Mouse (Mus musculus): ENCODE measurements at regions not wholly inside any gene's neighbourhood (a gene's known extent, or its start where the extent isn't known, plus 50 kb on each side); places are given as distances from the start of the nearest gene placed in this dataset.

- peak overlapping the region; percentile 46 for H3K9ac ChIP-seq (replicated peaks)
- ATAC-seq (ENCODE audit: insufficient number of reproducible peaks, insufficient read depth, low FRiP score, low TSS enrichment, low read depth) = peak; percentile 93
These were observed 111.8 kb upstream of the Ubash3b start for GRCm38 (mm10) chr9:41273171-41273781.

GRCm38 (mm10) chr9:41272596-41272995 lies 111.1 kb upstream of the Ubash3b start:
- 0 out of 2 replicates have a peak, but pooled peaks cover 3% of the 10 kb centered on the region for H3K9me3 ChIP-seq
- H3K9ac ChIP-seq (replicated peaks) = no peak overlapping the region
- peak overlapping the region; percentile 35 for H3K4me3 ChIP-seq (replicated peaks)

More at GRCm38 (mm10) chr9:41273171-41273781, 111.8 kb upstream of the Ubash3b start:
- WGBS = under 1% methylated on average over 18 of the region's 18 CpGs
- Histone ChIP-seq H3K4me2 (peak overlapping the region; percentile 54), H3K9me3 (0 out of 2 replicates have a peak, but pooled peaks cover 3% of the 10 kb centered on the region), H3K27ac (peak overlapping the region; percentile 90), H3K4me1 (replicated peaks) (peaks cover 12% of the 10 kb centered on the region), H3K36me3 (no peaks in the 10 kb centered on the region), H3K27me3 (no peaks in the 10 kb centered on the region), H3K4me3 (replicated peaks) (peak overlapping the region; percentile 35)

DNA sequence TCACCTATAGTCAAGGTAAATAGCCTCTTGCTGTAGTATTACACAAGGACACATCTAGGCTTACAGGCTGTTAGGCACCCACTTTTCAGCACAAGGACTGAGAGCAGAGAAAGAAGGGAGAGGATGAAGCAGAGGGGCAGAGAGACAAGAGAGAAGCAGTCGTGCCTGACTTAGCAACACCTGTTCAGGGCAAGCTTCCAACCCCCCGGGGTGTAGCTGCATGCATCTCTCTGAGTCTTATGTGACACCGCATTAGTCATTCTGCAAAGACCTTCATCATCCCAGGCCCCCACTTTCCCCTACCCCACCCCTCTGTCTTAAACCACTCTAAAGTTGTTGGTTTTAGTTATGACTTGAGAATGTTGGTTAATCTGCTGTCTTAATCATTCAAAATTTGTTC lies 106.6 kb upstream of the Ubash3b start:
- WGBS = 34% methylated on average over 3 of the region's 3 CpGs
- Histone ChIP-seq H3K9ac (replicated peaks) (no peak overlapping the region), H3K36me3 (no peaks in the 10 kb centered on the region)

More at GRCm38 (mm10) chr9:41272596-41272995, 111.1 kb upstream of the Ubash3b start:
- peaks cover 12% of the 10 kb centered on the region for H3K4me1 ChIP-seq (replicated peaks)
- no peaks in the 10 kb centered on the region for H3K36me3 ChIP-seq
- no peaks in the 10 kb centered on the region for H3K27me3 ChIP-seq
- peak overlapping the region; percentile 54 for H3K4me2 ChIP-seq
- ATAC-seq (ENCODE audit: insufficient number of reproducible peaks, insufficient read depth, low FRiP score, low TSS enrichment, low read depth) = no peak
- peak overlapping the region; percentile 90 for H3K27ac ChIP-seq
- WGBS = 25% methylated on average over 6 of the region's 6 CpGs

GRCm38 (mm10) chr9:41264485-41264884 lies 103.0 kb upstream of the Ubash3b start:
- ATAC-seq (ENCODE audit: insufficient number of reproducible peaks, insufficient read depth, low FRiP score, low TSS enrichment, low read depth) = no peak
- H3K27me3 ChIP-seq = no peaks in the 10 kb centered on the region
- H3K9ac ChIP-seq (replicated peaks) = no peak overlapping the region
- no peaks in the 10 kb centered on the region; the same call in 1 of the 2 replicates for H3K4me1 ChIP-seq (replicated peaks)
- H3K4me2 ChIP-seq = no peak overlapping the region
- 63% methylated on average over 6 of the region's 6 CpGs for WGBS
- no peaks in the 10 kb centered on the region for H3K9me3 ChIP-seq
- H3K4me3 ChIP-seq (replicated peaks) = no peak overlapping the region
- H3K27ac ChIP-seq = no peak overlapping the region
- no peaks in the 10 kb centered on the region for H3K36me3 ChIP-seq

More for the DNA sequence above, 106.6 kb upstream of the Ubash3b start:
- Histone ChIP-seq H3K4me3 (replicated peaks) (no peak overlapping the region), H3K27ac (no peak overlapping the region), H3K27me3 (no peaks in the 10 kb centered on the region), H3K9me3 (no peaks in the 10 kb centered on the region), H3K4me2 (no peak overlapping the region), H3K4me1 (replicated peaks) (peaks cover 7% of the 10 kb centered on the region)
- no peak for ATAC-seq (ENCODE audit: insufficient number of reproducible peaks, insufficient read depth, low FRiP score, low TSS enrichment, low read depth)

- H3K9me3 ChIP-seq = no peaks in the 10 kb centered on the region
- H3K4me3 ChIP-seq (replicated peaks) = no peak overlapping the region
- no peaks in the 10 kb centered on the region for H3K36me3 ChIP-seq
- WGBS = 85% methylated on average over 1 of the region's 1 CpGs
- H3K27ac ChIP-seq = no peak overlapping the region
- H3K9ac ChIP-seq (replicated peaks) = no peak overlapping the region
- no peak for ATAC-seq (ENCODE audit: insufficient number of reproducible peaks, insufficient read depth, low FRiP score, low TSS enrichment, low read depth)
- no peaks in the 10 kb centered on the region for H3K4me1 ChIP-seq (replicated peaks)
- no peak overlapping the region for H3K4me2 ChIP-seq
- no peaks in the 10 kb centered on the region for H3K27me3 ChIP-seq
These were observed 95.7 kb upstream of the Ubash3b start for GRCm38 (mm10) chr9:41257244-41257643.

GRCm38 (mm10) chr9:41242372-41242771 lies 80.9 kb upstream of the Ubash3b start:
- 83% methylated on average over 7 of the region's 7 CpGs for WGBS

GRCm38 (mm10) chr9:41239097-41239451 lies 77.6 kb upstream of the Ubash3b start:
- 71% methylated on average over 5 of the region's 5 CpGs for WGBS
- no peaks in the 10 kb centered on the region; the same call in 1 of the 2 replicates for H3K9me3 ChIP-seq
- no peaks in the 10 kb centered on the region for H3K27me3 ChIP-seq
- H3K4me3 ChIP-seq (replicated peaks) = no peak overlapping the region
- ATAC-seq (ENCODE audit: insufficient number of reproducible peaks, insufficient read depth, low FRiP score, low TSS enrichment, low read depth) = no peak
- H3K4me1 ChIP-seq (replicated peaks) = no peaks in the 10 kb centered on the region
- no peak overlapping the region for H3K27ac ChIP-seq
- H3K4me2 ChIP-seq = no peak overlapping the region
- no peak overlapping the region for H3K9ac ChIP-seq (replicated peaks)
- no peaks in the 10 kb centered on the region for H3K36me3 ChIP-seq

More at GRCm38 (mm10) chr9:41242372-41242771, 80.9 kb upstream of the Ubash3b start:
- Histone ChIP-seq H3K9ac (replicated peaks) (no peak overlapping the region), H3K27ac (no peak overlapping the region), H3K27me3 (no peaks in the 10 kb centered on the region), H3K4me3 (replicated peaks) (no peak overlapping the region), H3K36me3 (no peaks in the 10 kb centered on the region), H3K9me3 (no peaks in the 10 kb centered on the region), H3K4me2 (no peak overlapping the region), H3K4me1 (replicated peaks) (no peaks in the 10 kb centered on the region)
- ATAC-seq (ENCODE audit: insufficient number of reproducible peaks, insufficient read depth, low FRiP score, low TSS enrichment, low read depth) = no peak

DNA sequence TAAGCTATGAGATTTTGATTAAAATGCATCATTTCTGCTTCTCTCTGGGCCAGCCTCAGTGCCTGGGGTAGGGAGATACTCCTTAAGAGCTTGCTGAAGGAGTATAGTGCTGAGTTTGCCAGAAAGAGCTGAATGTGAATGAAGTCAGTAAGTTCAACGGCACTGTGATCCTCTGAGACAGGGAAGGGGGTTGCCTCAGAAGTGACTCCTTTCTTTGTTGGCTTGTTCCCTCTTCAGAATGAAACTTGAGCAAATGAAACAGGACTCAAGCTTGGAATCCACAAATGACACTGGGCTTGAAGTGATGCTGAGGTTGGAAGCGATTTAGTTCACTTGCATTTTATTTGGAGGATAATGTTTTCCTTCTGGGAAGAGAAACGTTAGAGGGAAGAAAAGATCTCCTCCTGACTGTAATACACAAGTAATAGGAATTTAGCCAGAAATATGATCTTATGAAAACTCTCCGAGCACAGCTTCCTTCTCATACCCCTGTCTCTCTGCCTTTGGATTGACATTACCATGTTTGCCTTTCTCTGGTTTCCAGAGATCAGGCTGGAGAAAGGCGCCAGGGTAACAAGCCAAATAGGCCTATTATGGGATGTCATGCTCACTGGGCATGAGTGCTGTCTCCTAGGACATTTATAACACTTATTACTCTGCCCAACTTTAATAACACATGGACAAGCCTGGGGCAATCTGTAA lies 77.0 kb upstream of the Ubash3b start:
- no peak overlapping the region for H3K4me3 ChIP-seq (replicated peaks)
- no peak overlapping the region for H3K9ac ChIP-seq (replicated peaks)
- ATAC-seq (ENCODE audit: insufficient number of reproducible peaks, insufficient read depth, low FRiP score, low TSS enrichment, low read depth) = no peak
- no peak overlapping the region; the same call in 1 of the 2 replicates for H3K27ac ChIP-seq
- no peaks in the 10 kb centered on the region for H3K36me3 ChIP-seq
- H3K4me2 ChIP-seq = no peak overlapping the region
- no peaks in the 10 kb centered on the region for H3K4me1 ChIP-seq (replicated peaks)
- WGBS = 64% methylated on average over 5 of the region's 5 CpGs
- H3K9me3 ChIP-seq = no peaks in the 10 kb centered on the region; the same call in 1 of the 2 replicates
- no peaks in the 10 kb centered on the region for H3K27me3 ChIP-seq

- no peak overlapping the region for H3K4me2 ChIP-seq
- no peak overlapping the region for H3K27ac ChIP-seq
These were observed 75.8 kb upstream of the Ubash3b start for GRCm38 (mm10) chr9:41237265-41237664.

GRCm38 (mm10) chr9:41229225-41229582 lies 67.7 kb upstream of the Ubash3b start:
- Histone ChIP-seq H3K9me3 (no peaks in the 10 kb centered on the region), H3K9ac (replicated peaks) (peak overlapping the region; percentile 67), H3K4me1 (replicated peaks) (peaks cover 25% of the 10 kb centered on the region), H3K27ac (peak overlapping the region; percentile 96), H3K4me2 (peak overlapping the region; percentile 56), H3K36me3 (no peaks in the 10 kb centered on the region), H3K4me3 (replicated peaks) (peak overlapping the region; percentile 34), H3K27me3 (no peaks in the 10 kb centered on the region)
- no peak for ATAC-seq (ENCODE audit: insufficient number of reproducible peaks, insufficient read depth, low FRiP score, low TSS enrichment, low read depth)
- WGBS = 5% methylated on average over 5 of the region's 5 CpGs

More at GRCm38 (mm10) chr9:41237265-41237664, 75.8 kb upstream of the Ubash3b start:
- H3K9me3 ChIP-seq = no peaks in the 10 kb centered on the region; the same call in 1 of the 2 replicates
- no peak for ATAC-seq (ENCODE audit: insufficient number of reproducible peaks, insufficient read depth, low FRiP score, low TSS enrichment, low read depth)
- no peak overlapping the region for H3K9ac ChIP-seq (replicated peaks)
- no peaks in the 10 kb centered on the region for H3K36me3 ChIP-seq
- H3K4me3 ChIP-seq (replicated peaks) = no peak overlapping the region
- no peaks in the 10 kb centered on the region for H3K27me3 ChIP-seq
- no peaks in the 10 kb centered on the region for H3K4me1 ChIP-seq (replicated peaks)
- WGBS = 92% methylated on average over 5 of the region's 5 CpGs

DNA sequence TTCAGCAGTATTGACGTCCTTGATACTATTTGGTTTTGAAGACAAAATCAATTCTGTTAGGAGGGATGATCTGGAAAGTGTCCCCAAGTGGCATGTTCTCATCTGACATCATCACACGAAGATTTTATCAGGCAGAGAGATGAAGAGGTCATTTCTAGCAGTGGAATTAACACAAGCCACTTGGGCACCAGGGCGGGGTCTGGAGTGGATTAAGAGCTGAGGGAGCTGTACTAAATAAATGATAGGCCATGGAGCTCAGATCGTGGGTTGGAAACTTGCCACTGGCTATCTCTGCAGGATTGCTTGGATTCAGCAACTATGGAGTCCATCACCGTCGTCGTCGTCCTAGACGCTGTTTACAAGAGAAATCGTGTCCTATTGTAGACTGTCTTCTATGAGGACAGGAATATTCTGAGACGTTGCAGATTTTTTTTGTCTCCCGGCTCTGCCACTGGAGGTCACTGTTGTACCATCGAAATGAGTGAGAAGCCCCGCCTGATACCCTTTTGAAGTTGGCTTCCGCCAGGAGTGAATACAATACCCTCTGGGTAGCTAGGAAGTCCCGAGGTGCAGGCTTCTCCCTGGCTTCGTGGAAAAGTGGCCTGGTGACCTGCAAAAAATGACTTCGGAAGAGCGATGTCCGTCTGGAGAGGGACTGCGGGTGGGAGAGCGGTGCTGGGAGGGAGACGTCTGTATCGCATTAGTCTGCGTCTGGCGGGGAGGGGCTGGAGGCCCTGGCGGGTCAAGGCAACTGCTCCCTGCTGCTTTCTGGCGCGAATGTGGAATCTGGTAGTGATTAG lies 67.1 kb upstream of the Ubash3b start:
- Histone ChIP-seq H3K4me2 (peak overlapping the region; percentile 56), H3K27ac (peak overlapping the region; percentile 96), H3K4me3 (replicated peaks) (peak overlapping the region; percentile 34), H3K4me1 (replicated peaks) (peaks cover 30% of the 10 kb centered on the region), H3K9me3 (no peaks in the 10 kb centered on the region), H3K36me3 (no peaks in the 10 kb centered on the region), H3K27me3 (no peaks in the 10 kb centered on the region), H3K9ac (replicated peaks) (peak overlapping the region; percentile 67)
- 4% methylated on average over 29 of the region's 29 CpGs for WGBS
- peak; percentile 91 for ATAC-seq (ENCODE audit: insufficient number of reproducible peaks, insufficient read depth, low FRiP score, low TSS enrichment, low read depth)
